Mouse (Mus musculus) midbrain, embryonic 12.5 days (tissue): ENCODE measurements around the gene Elmsan1. TPM values are rescaled to one million over a fixed set of nuclear protein-coding genes. Genes with fewer than 3 reads are reported as not detected.

Experiments
- ATAC-seq: fragments of 200-750 bp; cut with Nextera tagmentation; 2 replicates; pipeline ENCODE4 v1.8.0; 2017; ENCODE audit warnings: low read depth, moderate TSS enrichment, moderate library complexity; ENCODE audit not compliant: low FRiP score
- H3K27ac ChIP-seq: fragments of 300-500 bp; sonication (generic); replicated peaks from 2 replicates; pipeline ENCODE4 v1.5.1; 2016; ENCODE audit warnings: mild to moderate bottlenecking
- H3K27me3 ChIP-seq: fragments of 300-500 bp; sonication (generic); 2 replicates; pipeline ENCODE4 v1.6.1; 2016; ENCODE audit warnings: mild to moderate bottlenecking
- H3K36me3 ChIP-seq: fragments of 300-500 bp; sonication (generic); 2 replicates; pipeline ENCODE4 v1.6.1; 2016
- H3K4me1 ChIP-seq: fragments of 300-500 bp; sonication (generic); 2 replicates; pipeline ENCODE4 v1.6.1; 2016
- H3K4me2 ChIP-seq: fragments of 300-500 bp; sonication (generic); replicated peaks from 2 replicates; pipeline ENCODE4 v1.6.1; 2016; ENCODE audit warnings: mild to moderate bottlenecking, moderate library complexity
- H3K4me3 ChIP-seq: fragments of 300-500 bp; sonication (generic); 2 replicates; pipeline ENCODE4 v1.5.1; 2016; ENCODE audit warnings: mild to moderate bottlenecking
- H3K9ac ChIP-seq: fragments of 300-500 bp; sonication (generic); replicated peaks from 2 replicates; pipeline ENCODE4 v1.6.1; 2016; ENCODE audit warnings: mild to moderate bottlenecking, moderate library complexity
- H3K9me3 ChIP-seq: fragments of 300-500 bp; sonication (generic); 2 replicates; pipeline ENCODE4 v1.6.1; 2016; ENCODE audit warnings: mild to moderate bottlenecking
- WGBS: fragments of 180-500 bp; shearing (Covaris S2); methylation state at CpG from one replicate; pipeline ENCODE4 v1.1.7; 2016; 5-methylcytosine and 5-hydroxymethylcytosine counted together
- polyA plus RNA-seq: library from polyadenylated mRNA; unstranded; fragments of >200 nt; fragmentation: Nextera tagmentation; extraction: Ambion mirVana; gene quantifications from 2 replicates; pipeline ENCODE4 v1.2.1, GENCODE M21; 2016

Gene Elmsan1
- polyA plus RNA-seq, 1 experiment from 2014 or later = 6.6 TPM

GRCm38 (mm10) chr12:84152352-84153190 is 66.1 kb downstream of the Elmsan1 start:
- 79% methylated on average over 32 of the region's 32 CpGs for WGBS
- no peak overlapping the region for H3K9ac ChIP-seq
- H3K27me3 ChIP-seq = no peaks in the 10 kb centered on the region
- no peaks in the 10 kb centered on the region for H3K9me3 ChIP-seq
- no peak overlapping the region for H3K4me2 ChIP-seq
- H3K4me1 ChIP-seq = peaks cover 20% of the 10 kb centered on the region
- H3K4me3 ChIP-seq = no peak overlapping the region
- H3K36me3 ChIP-seq = peaks cover 50% of the 10 kb centered on the region
- H3K27ac ChIP-seq = no peak overlapping the region
- ATAC-seq = no peak

- H3K36me3 ChIP-seq = peaks cover 44% of the 10 kb centered on the region
- no peak overlapping the region for H3K27ac ChIP-seq
- ATAC-seq = no peak
Measured at GRCm38 (mm10) chr12:84151911-84152310, 66.8 kb downstream of the Elmsan1 start.

GRCm38 (mm10) chr12:84150976-84151375 is 67.7 kb downstream of the Elmsan1 start:
- H3K27ac ChIP-seq = no peak overlapping the region
- no peak overlapping the region for H3K4me2 ChIP-seq
- H3K9me3 ChIP-seq = no peaks in the 10 kb centered on the region
- no peak overlapping the region for H3K4me3 ChIP-seq
- H3K36me3 ChIP-seq = peaks cover 38% of the 10 kb centered on the region
- no peak overlapping the region for H3K9ac ChIP-seq
- peaks cover 32% of the 10 kb centered on the region for H3K4me1 ChIP-seq
- no peaks in the 10 kb centered on the region for H3K27me3 ChIP-seq
- no peak for ATAC-seq
- WGBS = 84% methylated on average over 6 of the region's 6 CpGs

More at GRCm38 (mm10) chr12:84151911-84152310, 66.8 kb downstream of the Elmsan1 start:
- Histone ChIP-seq H3K9ac (no peak overlapping the region), H3K27me3 (no peaks in the 10 kb centered on the region), H3K4me2 (no peak overlapping the region), H3K9me3 (no peaks in the 10 kb centered on the region), H3K4me3 (no peak overlapping the region), H3K4me1 (peaks cover 26% of the 10 kb centered on the region)
- 93% methylated on average over 10 of the region's 10 CpGs for WGBS

- Histone ChIP-seq H3K4me3 (no peak overlapping the region), H3K9me3 (no peaks in the 10 kb centered on the region), H3K9ac (no peak overlapping the region), H3K27me3 (no peaks in the 10 kb centered on the region), H3K4me2 (peak overlapping the region; percentile 28), H3K4me1 (peaks cover 32% of the 10 kb centered on the region), H3K27ac (no peak overlapping the region), H3K36me3 (peaks cover 30% of the 10 kb centered on the region; the same call in 1 of the 2 replicates)
- WGBS = 62% methylated on average over 15 of the region's 15 CpGs
- ATAC-seq = no peak
Measured at GRCm38 (mm10) chr12:84149971-84150370, 68.7 kb downstream of the Elmsan1 start.

GRCm38 (mm10) chr12:84148622-84149012 is 70.1 kb downstream of the Elmsan1 start:
- Histone ChIP-seq H3K36me3 (peaks cover 20% of the 10 kb centered on the region; the same call in 1 of the 2 replicates), H3K4me2 (peak overlapping the region; percentile 64), H3K27me3 (no peaks in the 10 kb centered on the region), H3K9ac (peak overlapping the region; percentile 63; the same call in 1 of the 2 replicates), H3K27ac (peak overlapping the region; percentile 74), H3K9me3 (no peaks in the 10 kb centered on the region), H3K4me3 (peak overlapping the region; percentile 51), H3K4me1 (peaks cover 32% of the 10 kb centered on the region)
- ATAC-seq = peak; percentile 42; the same call in 1 of the 2 replicates
- WGBS = 7% methylated on average over 10 of the region's 10 CpGs

GRCm38 (mm10) chr12:84147954-84148621 is 70.6 kb downstream of the Elmsan1 start, which contains the start of gene Pnma1:
Gene Pnma1, minus strand, starts transcription at chr12:84148489.
- Histone ChIP-seq H3K4me1 (peaks cover 32% of the 10 kb centered on the region), H3K9me3 (no peaks in the 10 kb centered on the region), H3K27ac (peak within 1 kb of the TSS; percentile 74), H3K4me2 (peak within 1 kb of the TSS; percentile 64), H3K27me3 (no peaks in the 10 kb centered on the region), H3K9ac (peak within 1 kb of the TSS; percentile 63), H3K36me3 (peaks cover 15% of the 10 kb centered on the region; the same call in 1 of the 2 replicates), H3K4me3 (peak within 1 kb of the TSS; percentile 51)
- peak; percentile 94 for ATAC-seq
- WGBS = under 1% methylated on average over 50 of the region's 50 CpGs

- Histone ChIP-seq H3K9me3 (no peaks in the 10 kb centered on the region), H3K4me3 (no peak overlapping the region), H3K4me1 (0 out of 2 replicates have a peak, but pooled peaks cover 11% of the 10 kb centered on the region), H3K9ac (no peak overlapping the region), H3K27me3 (no peaks in the 10 kb centered on the region), H3K36me3 (peaks cover 16% of the 10 kb centered on the region), H3K27ac (no peak overlapping the region), H3K4me2 (no peak overlapping the region)
- 63% methylated on average over 14 of the region's 14 CpGs for WGBS
- ATAC-seq = no peak
Measured at GRCm38 (mm10) chr12:84142281-84143050, 76.2 kb downstream of the Elmsan1 start.

DNA sequence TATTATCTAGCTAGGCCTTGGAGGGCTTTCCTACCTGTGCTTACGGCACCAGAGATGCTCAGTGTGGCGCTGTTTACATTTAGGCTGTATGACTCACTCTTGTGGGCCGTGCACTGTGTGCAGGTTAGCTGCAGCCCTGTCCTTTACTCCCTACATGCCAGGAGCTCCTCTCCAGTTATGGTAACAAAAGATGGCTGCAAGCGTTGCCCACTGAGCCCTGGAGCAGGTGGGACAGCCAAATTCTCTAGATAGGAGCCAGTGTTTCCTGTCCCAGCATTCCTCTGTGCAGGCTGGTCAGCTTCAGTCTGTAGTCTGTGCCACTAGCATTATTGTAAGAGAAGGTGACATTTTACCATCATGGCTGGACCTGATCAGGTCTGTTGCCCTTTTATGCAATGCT is 77.4 kb downstream of the Elmsan1 start:
- no peaks in the 10 kb centered on the region for H3K9me3 ChIP-seq
- H3K4me3 ChIP-seq = no peak overlapping the region
- peaks cover 23% of the 10 kb centered on the region for H3K36me3 ChIP-seq
- H3K4me2 ChIP-seq = no peak overlapping the region
- ATAC-seq = no peak
- H3K27me3 ChIP-seq = no peaks in the 10 kb centered on the region
- H3K4me1 ChIP-seq = no peaks in the 10 kb centered on the region
- no peak overlapping the region for H3K9ac ChIP-seq
- 87% methylated on average over 4 of the region's 4 CpGs for WGBS
- H3K27ac ChIP-seq = no peak overlapping the region

GRCm38 (mm10) chr12:84140135-84140534 is 78.5 kb downstream of the Elmsan1 start:
- Histone ChIP-seq H3K4me3 (no peak overlapping the region), H3K9me3 (no peaks in the 10 kb centered on the region), H3K4me2 (no peak overlapping the region), H3K36me3 (peaks cover 32% of the 10 kb centered on the region), H3K9ac (no peak overlapping the region), H3K4me1 (no peaks in the 10 kb centered on the region), H3K27me3 (no peaks in the 10 kb centered on the region), H3K27ac (no peak overlapping the region)
- 66% methylated on average over 4 of the region's 4 CpGs for whole genome bisulfite sequencing
- ATAC-seq = no peak

GRCm38 (mm10) chr12:84137131-84137530 is 81.5 kb downstream of the Elmsan1 start:
- ATAC-seq = no peak
- no peak overlapping the region for H3K4me2 ChIP-seq
- no peak overlapping the region for H3K27ac ChIP-seq
- WGBS = 90% methylated on average over 7 of the region's 7 CpGs
- H3K4me1 ChIP-seq = no peaks in the 10 kb centered on the region
- H3K9me3 ChIP-seq = no peaks in the 10 kb centered on the region
- H3K4me3 ChIP-seq = no peak overlapping the region
- peaks cover 35% of the 10 kb centered on the region for H3K36me3 ChIP-seq
- H3K27me3 ChIP-seq = no peaks in the 10 kb centered on the region
- no peak overlapping the region for H3K9ac ChIP-seq

- Histone ChIP-seq H3K36me3 (peaks cover 52% of the 10 kb centered on the region), H3K4me3 (no peak overlapping the region), H3K9ac (no peak overlapping the region), H3K27ac (no peak overlapping the region), H3K9me3 (no peaks in the 10 kb centered on the region), H3K4me1 (no peaks in the 10 kb centered on the region), H3K27me3 (no peaks in the 10 kb centered on the region), H3K4me2 (no peak overlapping the region)
- WGBS = 70% methylated on average over 3 of the region's 3 CpGs
- no peak for ATAC-seq
Measured at GRCm38 (mm10) chr12:84132265-84132664, 86.4 kb downstream of the Elmsan1 start.
